Mouse (Mus musculus) heart, adult 9 months (tissue): ENCODE measurements around the gene Bpgm.
A peak's percentile ranks its signal among the peaks of the same experiment; 100 is the strongest.

Source experiments
- DNase-seq, 2 experiments: peaks; one replicate each; pipeline ENCODE4 v3.0.0; 2022; ENCODE audit warnings: low spot score in 2 of 2

The Bpgm gene

DNA sequence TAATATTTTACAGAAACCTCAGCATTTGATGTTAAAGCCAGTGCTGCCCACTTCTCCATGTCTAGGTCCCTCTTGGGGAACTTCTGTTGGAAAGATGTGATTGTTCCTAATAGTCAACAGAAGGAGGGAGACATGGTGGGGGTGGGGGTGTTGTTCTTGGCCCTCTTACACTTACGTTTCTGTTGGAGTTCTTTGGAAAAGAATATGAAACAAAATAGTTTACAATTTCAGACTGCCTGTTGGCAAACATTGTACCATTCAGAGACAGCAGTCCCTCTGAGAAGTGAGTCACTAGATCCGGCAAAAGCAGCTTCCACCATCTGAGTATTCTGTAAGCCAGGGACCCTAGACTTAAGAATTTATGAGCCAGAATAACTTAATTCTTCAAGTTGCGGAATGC is 54.0 kb downstream of the Bpgm start:
- no peak for DNase-seq

DNA sequence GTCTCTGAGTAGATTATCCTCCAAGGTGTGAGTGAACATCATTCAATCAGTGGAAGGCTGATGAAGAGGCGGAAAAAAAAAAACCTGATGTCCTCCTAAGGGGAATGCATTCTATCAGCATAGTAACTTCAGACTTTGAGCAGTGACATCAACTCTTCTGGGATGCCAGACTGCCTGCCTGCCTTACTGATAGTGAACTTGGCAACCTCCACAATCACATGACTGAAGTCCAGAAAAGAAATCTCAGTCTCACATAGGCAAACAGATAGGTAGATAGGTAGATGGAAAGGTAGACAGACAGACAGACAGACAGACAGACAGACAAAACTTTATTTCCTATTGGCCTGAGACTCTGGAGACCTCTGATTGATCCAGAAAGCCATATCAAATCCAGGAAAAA is 57.0 kb downstream of the Bpgm start:
- DNase-seq, result no peak

DNA sequence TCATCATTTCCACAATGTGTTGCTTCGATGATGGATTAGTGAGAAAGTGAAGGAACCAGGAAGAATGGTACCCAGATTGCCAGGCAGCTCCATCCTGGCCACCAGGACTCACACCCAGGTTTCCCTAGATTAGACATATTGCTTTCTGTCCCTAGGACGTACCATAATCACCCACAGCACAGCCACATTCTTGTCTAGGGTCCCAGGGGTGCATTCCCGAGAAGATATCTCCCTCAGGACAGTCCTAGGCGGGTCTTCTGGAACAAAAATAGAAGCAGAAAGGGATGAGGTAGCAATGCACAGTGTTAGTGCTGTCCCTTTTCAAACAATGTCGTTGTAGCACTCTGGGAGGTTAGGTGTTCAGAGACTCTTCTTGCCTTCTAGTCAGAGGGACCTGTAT is 57.9 kb downstream of the Bpgm start:
- DNase-seq, result no peak

DNA sequence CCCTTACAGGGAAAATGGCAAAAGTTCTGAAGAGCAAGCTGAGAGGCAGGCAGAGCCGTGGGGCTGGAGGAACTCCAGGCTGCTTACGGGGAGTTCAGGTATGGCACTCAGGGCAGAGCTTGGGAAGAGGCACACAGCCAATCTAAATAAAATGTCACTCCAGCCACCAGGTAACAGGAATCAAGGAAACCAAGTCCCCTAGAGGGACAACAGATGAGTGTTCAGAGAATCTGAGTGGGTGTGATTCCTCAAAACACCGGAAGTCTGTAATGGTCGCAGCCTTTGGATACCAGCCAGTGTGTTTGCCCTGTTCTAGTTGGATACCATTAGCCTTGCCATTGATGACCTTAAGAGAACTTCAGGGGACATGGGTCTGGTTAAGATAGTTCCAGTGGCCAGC is 66.9 kb downstream of the Bpgm start:
- no peak for DNase-seq

DNA sequence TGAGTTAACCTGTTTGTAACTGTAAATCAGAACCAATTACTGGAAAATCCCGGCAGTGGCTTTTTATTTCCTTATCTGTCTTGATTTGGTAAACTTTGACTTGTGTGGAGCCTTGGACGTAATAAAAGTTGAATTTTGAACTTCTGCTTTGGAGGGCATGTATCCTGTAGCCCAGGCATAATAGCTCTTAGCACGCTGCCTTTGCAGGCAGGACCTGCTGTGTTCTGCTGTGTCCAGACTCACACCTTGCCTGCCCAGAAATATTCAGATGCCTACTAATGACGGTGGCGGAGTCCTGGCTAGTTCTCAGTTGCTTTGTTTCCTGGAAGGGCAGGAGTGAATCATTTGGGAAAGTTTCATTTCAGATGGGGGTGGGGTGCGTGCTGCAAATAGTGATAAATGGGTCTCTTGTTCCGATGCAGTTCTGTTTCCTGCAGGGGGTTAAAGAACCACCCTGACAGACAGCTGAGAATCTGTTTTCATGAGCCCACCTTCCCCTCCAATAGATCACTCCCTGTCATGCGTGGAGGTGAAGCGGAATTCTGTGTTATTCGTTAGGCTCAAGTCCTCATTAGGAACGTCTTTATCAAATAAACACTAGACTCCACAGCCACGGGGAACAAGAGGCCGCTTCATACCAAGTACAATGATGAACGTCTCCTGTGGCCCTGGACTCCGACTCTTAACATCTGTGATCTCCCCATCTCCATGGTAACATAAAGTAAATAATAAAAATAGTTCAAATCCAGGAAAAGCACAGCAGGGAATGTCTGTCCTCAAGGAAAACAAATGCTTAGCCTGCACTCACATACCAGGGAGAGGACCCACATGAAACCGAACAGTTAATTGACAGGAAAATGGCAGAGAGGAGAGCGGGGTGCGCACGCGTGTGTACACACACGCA is 67.5 kb downstream of the Bpgm start:
- DNase-seq, result peak in 1 of 2 experiments; percentile 10

DNA sequence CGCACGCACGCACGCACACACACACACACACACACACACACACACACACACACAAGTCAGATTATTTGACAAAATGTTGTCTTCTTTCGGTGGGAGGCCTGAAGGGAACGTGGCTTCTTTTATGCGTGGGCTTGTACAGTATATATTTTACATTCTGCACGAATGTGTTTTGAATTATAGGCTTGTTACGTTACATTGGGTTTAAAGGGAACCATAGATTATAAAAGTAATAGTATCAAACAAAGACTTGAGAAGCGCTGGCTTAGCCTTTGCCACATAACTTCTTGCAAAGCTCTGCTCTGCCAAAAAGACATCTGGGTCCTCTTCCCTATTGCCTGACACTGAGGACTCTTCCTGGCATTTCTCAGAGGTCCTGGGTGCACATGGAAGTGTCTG is 68.2 kb downstream of the Bpgm start:
- DNase-seq, result no peak

DNA sequence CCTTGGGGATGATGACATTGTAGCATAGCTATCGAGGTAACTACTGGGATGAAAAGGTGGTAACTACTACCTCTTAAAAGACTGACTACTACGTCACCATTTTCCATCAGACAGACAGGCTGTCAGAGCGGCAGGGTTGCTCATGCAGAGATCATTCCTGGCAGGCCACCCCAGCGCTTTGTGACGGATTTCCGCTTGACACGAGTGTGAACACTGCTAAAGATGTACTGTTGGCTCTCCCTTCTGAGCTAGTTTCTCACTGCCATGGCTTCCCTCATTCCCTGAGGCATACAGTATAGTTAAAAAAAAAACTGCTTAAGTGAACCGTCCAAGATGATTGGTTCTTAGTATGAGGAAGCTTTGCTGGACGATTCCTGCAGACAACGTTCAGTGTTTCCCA is 69.3 kb downstream of the Bpgm start:
- peak; percentile 3 to 20 for DNase-seq

DNA sequence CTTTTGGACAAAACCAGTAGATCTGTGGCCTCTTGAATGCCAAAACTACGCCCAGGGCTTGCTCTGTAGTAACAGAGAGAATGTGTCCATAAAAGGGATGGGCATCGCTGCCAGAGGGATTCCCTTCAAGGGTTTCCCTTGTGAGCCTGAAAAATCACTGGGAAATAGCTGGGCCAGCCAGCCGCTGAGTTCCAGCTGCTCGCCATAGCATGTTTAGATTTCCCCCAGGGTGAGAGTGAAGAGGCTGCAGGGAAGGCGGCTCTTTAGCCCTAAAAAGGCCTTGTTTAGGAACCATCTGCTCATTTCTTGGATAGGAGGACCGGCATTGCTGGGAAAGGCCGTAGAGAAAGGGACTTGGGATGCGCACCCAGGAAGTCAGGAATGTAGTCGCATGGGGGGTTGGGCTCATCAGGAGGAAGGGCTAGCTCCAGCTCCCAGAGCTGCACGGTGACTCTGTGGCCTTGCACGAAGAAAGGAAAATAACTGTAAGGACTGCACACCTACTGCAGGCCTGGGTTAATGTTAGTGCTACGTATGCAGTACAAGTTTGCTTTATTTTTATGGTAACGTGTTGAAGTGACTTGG is 72.5 kb downstream of the Bpgm start:
- no peak for DNase-seq

DNA sequence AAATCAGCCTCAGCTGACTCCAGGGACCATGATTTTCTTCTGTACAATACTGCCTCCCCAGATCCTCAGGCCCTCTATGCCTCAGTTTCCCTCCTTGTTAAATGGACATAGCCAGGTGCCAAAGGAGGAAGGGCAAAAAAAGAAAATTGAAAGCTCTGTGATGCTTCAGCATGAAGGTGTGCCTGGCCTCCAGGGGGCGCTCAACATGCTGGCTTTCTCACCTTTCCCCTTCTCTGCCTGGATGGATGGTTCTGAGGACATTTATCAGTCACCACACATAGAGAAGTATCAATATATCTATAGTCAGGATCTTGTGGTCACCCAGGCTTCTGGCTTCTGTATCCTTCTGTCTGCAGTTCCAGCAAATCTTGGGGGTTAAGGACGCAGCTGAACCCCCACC is 73.0 kb downstream of the Bpgm start:
- DNase-seq, result peak in 1 of 2 experiments; percentile 40

DNA sequence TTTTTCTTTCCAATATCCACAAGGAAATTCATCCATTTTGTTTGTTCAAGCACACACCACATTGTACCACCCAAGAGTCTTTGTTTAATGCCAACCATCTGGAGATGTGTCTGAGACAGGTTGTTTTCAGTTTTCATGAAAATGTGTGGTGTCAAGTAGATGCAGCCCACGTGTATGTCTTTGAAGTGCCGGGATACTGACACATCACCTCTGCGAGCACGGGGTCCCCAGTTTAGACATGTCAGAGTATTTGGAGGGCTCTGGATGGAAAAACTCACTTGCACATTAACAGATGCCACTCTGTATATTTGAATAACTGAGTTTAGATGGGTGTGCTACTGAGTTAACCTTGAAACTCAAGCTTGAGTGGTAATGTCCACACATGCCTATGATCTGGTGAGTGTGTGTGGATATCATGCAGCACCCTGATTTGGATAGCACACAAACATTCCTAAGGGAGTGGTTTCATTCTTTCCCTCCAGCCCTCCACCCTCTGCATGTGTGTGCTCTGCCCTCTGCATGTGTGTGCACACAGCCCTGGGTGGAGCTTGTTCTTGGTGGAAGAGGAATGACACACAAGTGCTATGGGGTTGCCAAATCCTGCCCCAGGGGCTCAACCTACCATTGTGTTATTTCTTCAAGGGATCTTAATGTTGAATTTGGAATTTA is 76.6 kb downstream of the Bpgm start:
- DNase-seq, result no peak

DNA sequence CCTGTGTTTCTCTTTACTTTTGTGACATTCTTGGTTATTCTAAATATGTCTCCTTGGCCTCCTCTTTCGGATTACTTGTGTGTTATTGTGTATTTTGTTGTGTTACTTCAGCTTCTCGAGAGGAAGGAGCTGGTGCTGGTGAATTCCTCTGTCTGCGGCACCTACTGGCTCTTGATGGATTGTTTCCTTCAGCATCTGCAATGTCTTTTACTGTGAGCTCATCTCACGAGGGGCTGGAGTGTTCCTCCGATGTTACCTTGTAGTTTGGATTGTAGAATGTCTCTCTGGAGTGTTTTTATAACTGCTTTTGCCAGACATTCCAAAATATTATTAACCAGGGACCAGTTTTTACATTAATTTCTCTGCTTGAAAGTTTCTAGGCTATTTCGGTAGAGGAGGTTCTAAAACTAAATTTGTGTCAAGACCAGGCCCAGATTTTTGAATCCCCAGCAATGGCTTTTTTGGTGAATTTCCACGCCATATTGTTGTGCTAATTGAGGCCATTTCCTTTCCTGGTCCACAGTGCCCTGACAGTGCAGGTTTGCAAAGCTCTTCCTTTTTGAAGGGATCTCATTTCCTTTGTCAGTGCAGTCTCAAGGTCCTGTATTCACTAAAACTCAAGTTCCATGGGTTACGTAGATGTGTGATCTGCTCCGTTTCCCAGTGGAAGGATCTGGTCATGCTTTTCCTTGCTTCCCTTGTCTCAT is 78.4 kb downstream of the Bpgm start:
- no peak for DNase-seq
